Mouse (Mus musculus) heart, adult 11 months (tissue): ENCODE results near the gene Pcbp2.

Experiments
- DNase-seq: peaks from one replicate; pipeline ENCODE4 v3.0.0; 2022

The Pcbp2 gene

DNA sequence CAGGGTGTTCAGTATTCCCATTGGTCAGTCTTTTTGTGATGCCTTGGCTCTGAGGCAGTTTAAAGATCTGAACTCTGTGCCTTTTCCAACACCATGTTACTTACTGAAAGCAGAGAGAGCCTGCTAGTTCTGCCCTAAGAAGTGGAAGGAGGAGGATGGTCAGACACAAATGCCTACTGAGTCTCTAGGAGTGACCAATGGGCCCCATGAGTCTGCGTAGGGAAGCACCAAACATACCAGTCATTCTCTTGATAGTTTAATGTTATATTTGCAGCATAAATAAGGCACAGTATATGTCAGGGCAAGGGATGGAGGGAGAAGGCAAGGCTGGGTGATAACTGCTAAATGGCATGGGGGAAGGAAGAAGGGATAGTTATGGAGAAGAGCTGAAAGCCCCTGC, 58.1 kb downstream of the Pcbp2 start:
- DNase-seq = peak; percentile 76

DNA sequence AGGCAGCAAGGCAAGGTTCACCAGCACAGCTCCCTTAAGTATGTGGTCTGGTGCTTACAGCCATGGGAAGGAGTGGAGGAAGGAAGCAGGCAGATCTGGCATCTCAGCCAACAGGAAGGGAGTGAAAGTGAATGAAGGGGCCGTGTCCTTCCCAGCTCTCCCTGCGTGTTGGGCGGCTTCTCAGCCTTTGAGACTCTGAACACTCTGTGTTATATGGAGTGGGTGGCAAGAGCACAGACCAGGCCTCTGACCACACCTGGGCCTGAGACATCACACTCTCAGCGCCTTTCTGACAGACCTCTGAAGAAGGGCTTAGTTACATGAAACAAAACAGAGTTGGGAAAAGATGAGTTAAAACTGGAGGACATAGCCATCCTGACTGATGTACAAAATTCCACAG, 60.2 kb downstream of the Pcbp2 start:
- peak; percentile 85 for DNase-seq

DNA sequence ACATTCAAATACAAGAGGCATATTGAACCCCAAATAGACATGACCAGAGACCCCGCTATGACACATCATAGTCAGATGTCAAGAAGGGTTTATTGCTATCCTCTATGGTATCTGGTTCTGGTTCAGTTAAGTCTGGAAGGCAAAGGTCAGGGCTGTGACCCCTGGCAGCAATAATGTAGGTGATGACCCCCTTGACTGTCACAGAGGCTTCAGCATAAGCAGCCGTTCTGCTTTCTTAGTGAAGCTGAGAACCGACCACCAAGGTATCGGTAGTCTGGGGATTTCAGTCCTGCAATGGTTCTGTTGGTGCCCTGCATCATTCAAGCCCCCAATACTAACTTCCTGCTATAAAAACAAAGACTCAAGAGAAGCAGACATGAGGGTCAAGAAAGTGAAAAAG, 61.2 kb downstream of the Pcbp2 start:
- peak; percentile 62 for DNase-seq

DNA sequence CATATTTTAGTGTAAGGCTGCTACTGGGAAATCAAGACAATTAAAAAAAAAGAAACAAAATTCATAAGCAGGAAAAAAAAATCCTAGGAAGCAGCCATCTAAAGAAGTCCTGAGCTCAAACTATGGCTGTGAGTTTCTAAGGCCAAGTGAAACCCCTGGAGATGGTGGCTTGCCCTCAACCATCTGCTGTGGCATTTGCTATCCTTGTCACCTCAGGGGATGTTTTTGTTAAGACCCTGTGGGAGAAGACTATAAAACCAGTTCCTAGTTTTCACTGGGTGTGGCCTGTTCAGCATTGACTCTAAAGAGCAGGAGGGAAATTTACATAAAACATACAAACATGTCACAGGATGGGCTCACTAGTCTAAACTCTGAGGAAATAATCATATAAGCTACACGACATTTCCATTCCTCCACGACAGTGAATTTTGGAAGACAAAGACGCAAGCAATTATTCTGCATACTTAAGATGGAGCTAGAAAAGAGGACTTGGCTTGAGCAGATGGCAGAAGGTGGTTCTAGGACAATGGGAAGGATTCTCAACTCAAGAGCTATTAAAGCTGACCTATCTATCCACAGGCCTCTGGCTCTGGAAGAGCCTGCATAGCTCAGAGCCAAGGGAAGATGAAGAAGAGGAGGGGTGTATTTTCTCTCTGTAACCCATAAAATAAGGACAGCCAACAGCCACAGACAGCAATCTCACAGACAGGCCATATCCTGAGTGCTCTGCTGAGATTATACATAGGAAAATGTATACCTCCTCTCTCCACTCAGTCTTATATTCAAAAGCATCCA, 62.0 kb downstream of the Pcbp2 start:
- DNase-seq = peak; percentile 53

DNA sequence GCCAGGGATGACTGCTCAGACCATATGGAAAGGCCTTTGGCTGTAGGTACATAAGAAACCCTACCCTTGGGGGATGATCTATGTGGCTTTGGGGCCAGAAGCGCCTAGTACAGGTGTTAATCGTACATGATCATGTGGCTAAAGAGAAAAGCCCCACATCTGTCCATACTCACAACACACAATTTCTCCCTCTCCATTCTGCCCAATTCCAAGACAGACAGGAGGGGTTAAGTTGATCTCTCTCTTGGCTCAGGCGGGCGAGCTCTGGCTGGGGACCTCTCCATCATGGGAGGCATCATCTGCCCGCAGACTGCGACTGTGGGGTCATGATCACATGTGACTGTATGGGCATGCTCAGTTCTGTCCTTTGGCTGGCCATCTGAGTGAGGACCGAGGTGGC, 63.6 kb downstream of the Pcbp2 start:
- peak; percentile 85 for DNase-seq

DNA sequence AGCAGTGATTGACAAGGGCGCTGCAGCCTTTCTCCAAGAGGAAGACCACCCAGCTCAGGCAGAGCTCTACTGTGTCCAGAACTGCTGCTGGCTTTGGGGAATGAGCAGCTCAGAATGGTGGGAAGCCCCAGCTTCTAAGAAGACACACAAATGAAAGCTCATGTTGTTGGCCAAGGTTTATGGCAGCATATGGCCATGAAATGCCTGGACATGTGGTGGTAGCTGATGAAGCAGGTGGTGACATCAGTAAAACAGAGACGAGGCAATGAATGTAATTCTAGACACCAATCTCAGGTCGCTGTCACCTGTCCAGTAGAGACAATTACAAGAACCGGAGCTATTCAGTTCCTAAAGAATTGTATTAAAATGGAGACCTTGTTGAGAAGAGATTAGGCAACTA, 74.5 kb downstream of the Pcbp2 start:
- peak; percentile 48 for DNase-seq

DNA sequence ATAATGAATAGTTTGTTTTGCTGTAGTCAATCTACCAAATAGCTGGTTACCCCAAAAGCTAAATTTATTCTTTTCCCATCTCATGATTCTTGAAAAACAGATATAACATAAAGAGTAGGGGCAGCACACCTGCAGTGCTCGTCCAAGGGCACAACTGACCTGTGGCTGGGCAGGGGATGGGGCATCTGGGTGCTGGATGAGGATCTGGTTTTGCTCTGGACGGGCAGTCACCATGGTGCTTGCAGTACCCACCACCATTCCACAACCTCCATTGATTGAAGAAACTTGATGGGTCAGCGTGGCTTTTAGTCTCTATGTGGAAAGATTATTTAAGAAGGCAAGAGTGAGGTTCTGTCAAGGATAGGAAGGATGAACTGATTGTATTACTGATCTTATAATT, 75.9 kb downstream of the Pcbp2 start:
- DNase-seq = no peak

DNA sequence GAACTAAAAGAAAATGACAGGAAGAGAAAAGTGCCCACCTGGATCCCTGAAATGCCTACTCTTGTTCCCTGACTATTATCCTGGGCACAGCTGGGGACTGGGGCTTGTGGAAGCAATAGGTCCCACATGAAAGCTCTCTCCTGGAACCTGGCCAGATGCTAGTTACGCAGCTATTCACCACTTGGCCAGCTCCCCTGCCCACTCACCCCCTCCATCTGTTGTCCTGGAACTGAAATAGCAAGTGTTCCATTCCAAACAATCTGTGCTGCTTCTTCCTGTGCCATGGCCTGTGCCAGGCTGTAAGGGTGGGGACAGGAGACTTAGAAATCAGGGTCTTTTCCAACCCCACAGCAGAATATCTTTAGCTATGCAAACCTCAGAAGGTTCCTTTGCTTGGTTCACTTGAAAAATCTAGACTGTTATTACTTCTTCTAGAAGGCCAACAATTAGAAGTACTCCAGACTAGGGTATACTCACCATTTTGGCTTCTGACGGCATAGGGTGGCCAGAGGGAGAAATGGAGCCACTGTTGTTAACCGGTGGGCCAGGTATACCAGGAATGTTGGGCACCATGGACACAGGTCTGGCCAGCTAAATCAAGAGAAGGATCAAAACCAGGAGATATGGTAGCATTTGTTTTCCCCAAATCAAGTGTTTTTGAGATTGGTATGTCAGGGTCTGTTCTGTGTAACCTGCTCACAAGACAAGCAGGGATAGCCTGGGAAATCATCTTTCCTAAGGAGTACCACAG, 76.5 kb downstream of the Pcbp2 start:
- DNase-seq = peak; percentile 97

DNA sequence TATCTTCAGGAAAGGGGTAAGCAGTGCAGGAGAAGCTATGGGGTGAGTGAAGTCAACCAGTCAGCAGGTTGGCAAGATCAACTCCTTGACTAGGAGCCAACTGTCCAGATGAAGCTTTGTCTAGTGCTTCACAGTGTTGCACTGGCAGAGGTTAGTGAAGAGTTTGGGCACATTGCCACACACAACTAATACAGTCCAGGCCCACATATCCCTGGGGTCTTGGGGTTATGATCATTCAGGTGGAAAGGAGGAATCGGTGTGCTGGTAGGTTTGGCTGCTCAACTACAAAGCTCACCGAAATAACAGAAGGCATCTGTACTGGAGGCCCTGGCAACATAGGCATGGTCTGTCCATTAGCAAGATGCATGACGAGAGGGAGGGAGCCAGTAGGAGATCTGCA, 77.1 kb downstream of the Pcbp2 start:
- peak; percentile 93 for DNase-seq
